Mouse (Mus musculus) layer of hippocampus, adult 9-10 months (tissue): ENCODE results near the gene Olfr1214.
"Not testable (repeated sequence)": the region's sequence is repeated elsewhere in the genome, so short reads cannot be mapped to it uniquely, and the experiment has no call there.

Source experiments
- DNase-seq: peaks from one replicate; pipeline ENCODE4 v3.0.0; 2022; ENCODE audit warnings: low spot score

Gene Olfr1214

DNA sequence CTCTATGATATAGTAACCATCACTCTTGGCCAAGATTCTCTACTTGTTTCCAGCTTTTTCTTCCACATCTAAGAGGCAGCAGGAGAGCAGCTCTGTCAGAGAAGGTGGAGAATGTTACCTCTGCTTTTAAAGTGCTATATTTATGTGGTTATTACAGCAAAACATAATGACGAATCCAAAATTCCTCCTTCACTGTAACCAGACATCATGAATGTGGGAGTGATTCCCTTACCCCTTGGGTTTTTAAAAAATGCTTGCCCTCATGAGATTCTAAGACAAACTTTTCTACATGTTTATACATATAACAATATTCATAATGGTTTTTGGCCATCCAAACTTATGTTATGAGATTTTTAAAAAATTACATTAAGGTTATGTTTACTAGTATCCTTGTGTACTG lies at the start of gene Olfr1214:
Gene Olfr1214, minus strand, starts transcription at position 101 of the 400 bp plus-strand sequence.
- no peak for DNase-seq

DNA sequence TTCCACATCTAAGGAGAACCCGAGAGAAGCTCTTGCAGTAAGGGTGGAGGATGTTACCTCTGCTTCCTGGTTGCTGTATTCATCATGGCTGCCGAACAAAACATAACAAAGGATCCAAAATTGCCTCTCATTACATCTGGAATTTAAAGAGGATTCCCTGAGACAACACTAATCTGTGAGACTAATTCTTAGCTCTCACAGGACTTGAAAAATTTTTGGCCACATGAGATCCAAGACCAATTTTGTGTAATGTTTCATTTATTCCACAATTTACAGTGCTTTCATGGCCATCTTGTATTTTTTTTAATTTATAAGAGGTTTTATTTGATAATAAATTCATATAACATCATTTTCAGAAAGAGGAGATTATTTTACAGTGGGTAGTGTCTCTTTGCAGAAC lies 39.5 kb upstream of the Olfr1214 start, which contains the start of gene Olfr1217:
Gene Olfr1217, minus strand, starts transcription at position 101 of the 400 bp plus-strand sequence.
- no peak for DNase-seq

DNA sequence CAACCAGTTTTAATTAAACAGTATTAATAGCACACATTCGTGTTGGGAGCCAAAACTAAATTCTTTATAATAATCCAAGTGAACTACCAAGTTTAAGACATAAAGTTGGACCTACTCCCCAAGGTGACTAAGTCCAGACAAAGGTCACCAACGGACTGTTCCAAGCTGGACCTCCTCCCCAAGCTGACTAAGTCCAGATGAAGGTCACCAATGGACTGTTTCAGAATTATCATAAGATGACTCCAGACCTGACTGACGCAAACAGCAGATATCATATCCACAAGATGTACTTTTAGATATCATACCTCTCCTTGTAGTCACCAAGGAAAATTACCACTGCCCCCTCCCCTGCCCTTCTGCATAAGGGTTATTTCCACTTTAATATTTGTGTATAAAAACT lies 29.0 kb upstream of the Olfr1214 start:
- DNase-seq, result not testable (repeated sequence)

DNA sequence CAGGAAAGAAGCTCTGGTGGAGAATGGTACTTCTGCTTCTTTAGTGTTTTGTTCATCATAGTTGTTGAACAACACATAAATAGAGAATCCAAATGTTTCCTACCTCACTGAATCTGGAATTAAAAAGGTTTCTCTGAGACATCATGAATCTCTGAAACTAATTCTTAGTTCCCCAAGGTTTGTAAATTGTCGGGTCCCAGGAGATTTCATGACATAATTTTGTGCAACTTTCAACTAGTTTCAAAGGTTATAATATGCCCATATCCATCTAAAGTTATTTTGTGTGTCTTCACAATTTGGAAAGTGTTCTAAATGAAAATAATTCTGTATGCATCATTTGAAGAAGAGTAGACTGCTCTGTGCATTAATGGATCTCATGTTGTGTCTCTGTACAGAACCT lies 25.8 kb upstream of the Olfr1214 start, which contains the start of gene Olfr1216:
Gene Olfr1216, minus strand, starts transcription at position 101 of the 400 bp plus-strand sequence.
- no peak for DNase-seq

DNA sequence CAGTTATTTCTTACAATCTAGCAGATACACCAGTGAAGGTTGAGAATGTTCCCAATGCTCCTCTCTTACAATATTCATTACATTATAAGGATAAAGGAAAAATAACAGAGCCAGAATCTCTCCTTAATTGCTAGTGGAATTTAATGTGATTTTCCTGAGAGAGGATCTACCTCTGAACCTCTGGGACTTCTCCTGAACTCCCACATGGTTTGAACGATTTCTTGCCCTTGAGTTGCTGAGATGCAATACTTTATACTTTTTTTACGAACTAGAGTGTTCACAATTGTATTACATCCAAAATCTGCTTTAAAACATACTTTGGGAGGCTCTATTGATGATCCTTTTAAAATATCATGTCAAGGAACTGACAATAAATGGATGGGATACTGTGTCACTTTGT lies 14.4 kb upstream of the Olfr1214 start, which contains the start of gene Olfr1215:
Gene Olfr1215, minus strand, starts transcription at position 101 of the 400 bp plus-strand sequence.
- no peak for DNase-seq

DNA sequence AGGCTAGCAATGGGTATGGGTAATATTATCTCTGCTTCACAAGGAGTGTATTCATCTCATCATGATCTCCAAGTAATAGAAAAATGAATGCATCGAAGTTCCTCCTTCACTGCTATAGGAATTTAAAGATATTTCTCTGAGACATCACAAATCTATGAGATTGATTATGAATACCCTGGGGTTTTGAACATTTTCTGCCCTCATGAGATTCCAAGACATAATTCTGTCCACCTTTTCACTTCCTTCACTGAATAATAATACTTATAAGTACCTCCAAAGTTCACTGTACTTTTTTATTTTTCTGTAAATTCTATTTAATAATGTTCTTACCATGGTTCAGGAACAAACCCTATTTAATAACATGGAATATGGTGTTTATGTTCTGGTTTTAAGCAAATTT lies 12.3 kb downstream of the Olfr1214 start, which contains the start of gene Gm13762:
Gene Gm13762, minus strand, starts transcription at position 101 of the 400 bp plus-strand sequence.
- no peak for DNase-seq

DNA sequence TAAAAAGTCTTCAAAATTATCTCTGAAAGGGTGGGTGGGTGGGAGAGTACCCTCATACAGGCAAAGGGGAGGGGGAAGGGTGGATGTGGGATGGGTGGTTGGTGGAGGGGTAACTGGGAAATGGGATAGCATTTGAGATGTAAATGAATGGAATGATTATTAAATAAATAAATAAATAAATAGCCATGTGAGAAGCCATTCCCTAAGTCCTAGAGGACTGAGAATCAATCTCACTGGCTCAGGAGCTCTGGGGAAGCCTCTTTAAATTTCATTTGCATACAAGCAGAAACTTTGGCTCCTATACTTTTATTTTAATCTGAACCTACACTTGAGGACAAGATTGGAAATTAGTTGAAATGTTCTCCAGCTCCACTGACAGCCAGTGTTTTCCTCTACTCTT lies 38.8 kb downstream of the Olfr1214 start, which contains the start of gene Olfr1212:
Gene Olfr1212, plus strand, starts transcription at position 301 of the 400 bp plus-strand sequence.
- no peak for DNase-seq

DNA sequence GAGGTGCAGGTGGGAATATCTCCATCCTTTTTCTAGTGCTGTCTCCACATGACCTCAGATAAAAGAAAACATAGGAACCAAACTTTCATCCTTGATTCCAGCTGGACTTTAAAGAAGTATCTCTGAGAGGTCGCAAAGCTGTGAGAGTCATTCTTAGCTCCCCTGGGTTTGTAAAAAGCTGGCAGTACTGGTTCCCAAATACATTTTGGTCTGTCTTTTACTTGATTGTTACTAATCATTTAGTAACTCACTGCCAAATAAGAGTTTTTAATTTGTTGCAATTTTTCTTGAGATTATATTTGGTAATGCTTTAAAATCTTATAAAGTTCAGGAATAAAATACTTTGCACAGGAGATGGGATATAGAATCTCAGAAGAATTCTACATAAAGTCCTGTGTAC lies 54.4 kb downstream of the Olfr1214 start, which contains the start of gene Olfr1211:
Gene Olfr1211, minus strand, starts transcription at position 101 of the 400 bp plus-strand sequence.
- no peak for DNase-seq
